Mouse (Mus musculus): ENCODE results near the gene Urgcp. TPM values are rescaled to one million over a fixed set of nuclear protein-coding genes. Genes with fewer than 3 reads are reported as not detected.
"Not testable (repeated sequence)": the region's sequence is repeated elsewhere in the genome, so short reads cannot be mapped to it uniquely, and the experiment has no call there.

Gene Urgcp
- polyA plus RNA-seq (2015; fragmentation: Nextera tagmentation; extraction: Ambion mirVana), result 25.9 and 27.8 TPM in 2 replicates

GRCm38 (mm10) chr11:5761820-5762632 lies at the start of gene Urgcp:
Gene Urgcp, minus strand, starts transcription at chr11:5762376.
- ATAC-seq (ENCODE audit: low FRiP score, low TSS enrichment), result peak; percentile 99
- H3K4me3 ChIP-seq (ENCODE audit: low read length), result peak within 1 kb of the TSS; percentile 55

GRCm38 (mm10) chr11:5809487-5809886 lies 47.3 kb upstream of the Urgcp start:
- H3K27ac ChIP-seq (ENCODE audit: low read length); ATAC-seq (ENCODE audit: low FRiP score, low TSS enrichment); H3K9me3 ChIP-seq (ENCODE audit: low read length); H3K27me3 ChIP-seq (ENCODE audit: insufficient read depth, low read length); H3K4me2 ChIP-seq (replicated peaks; ENCODE audit: low read depth, low read length); H3K4me3 ChIP-seq (ENCODE audit: low read length); H3K9ac ChIP-seq (replicated peaks; ENCODE audit: low read length); H3K36me3 ChIP-seq (ENCODE audit: insufficient read depth, low read length); H3K4me1 ChIP-seq (ENCODE audit: insufficient read depth, low read length): not testable (repeated sequence)
- 82% methylated on average over 4 of the region's 4 CpGs for WGBS

More at GRCm38 (mm10) chr11:5761820-5762632, at the start of gene Urgcp:
- Histone ChIP-seq H3K27ac (ENCODE audit: low read length) (peak within 1 kb of the TSS; percentile 97), H3K9ac (replicated peaks; ENCODE audit: low read length) (peak within 1 kb of the TSS; percentile 73), H3K4me2 (replicated peaks; ENCODE audit: low read depth, low read length) (peak within 1 kb of the TSS; percentile 72), H3K36me3 (ENCODE audit: insufficient read depth, low read length) (peaks cover 3% of the 10 kb centered on the region; the same call in 1 of the 2 replicates), H3K9me3 (ENCODE audit: low read length) (no peaks in the 10 kb centered on the region), H3K4me1 (ENCODE audit: insufficient read depth, low read length) (peaks cover 11% of the 10 kb centered on the region), H3K27me3 (ENCODE audit: insufficient read depth, low read length) (no peaks in the 10 kb centered on the region)
- WGBS, result under 1% methylated on average over 68 of the region's 68 CpGs

- H3K27me3 ChIP-seq (ENCODE audit: insufficient read depth, low read length), result no peaks in the 10 kb centered on the region
- H3K9me3 ChIP-seq (ENCODE audit: low read length), result no peaks in the 10 kb centered on the region
- H3K9ac ChIP-seq (replicated peaks; ENCODE audit: low read length), result no peak overlapping the region
- no peak overlapping the region for H3K4me2 ChIP-seq (replicated peaks; ENCODE audit: low read depth, low read length)
- no peak for ATAC-seq (ENCODE audit: low FRiP score, low TSS enrichment)
- H3K27ac ChIP-seq (ENCODE audit: low read length), result no peak overlapping the region
- peaks cover 6% of the 10 kb centered on the region for H3K4me1 ChIP-seq (ENCODE audit: insufficient read depth, low read length)
- H3K36me3 ChIP-seq (ENCODE audit: insufficient read depth, low read length), result no peaks in the 10 kb centered on the region
- 86% methylated on average over 9 of the region's 9 CpGs for WGBS
- H3K4me3 ChIP-seq (ENCODE audit: low read length), result no peak overlapping the region
Measured at GRCm38 (mm10) chr11:5807956-5808355, 45.8 kb upstream of the Urgcp start.

GRCm38 (mm10) chr11:5805711-5806110 lies 43.5 kb upstream of the Urgcp start:
- H3K9ac ChIP-seq (replicated peaks; ENCODE audit: low read length), result no peak overlapping the region
- no peaks in the 10 kb centered on the region for H3K9me3 ChIP-seq (ENCODE audit: low read length)
- H3K4me1 ChIP-seq (ENCODE audit: insufficient read depth, low read length), result peaks cover 16% of the 10 kb centered on the region
- no peak overlapping the region for H3K4me3 ChIP-seq (ENCODE audit: low read length)
- no peak for ATAC-seq (ENCODE audit: low FRiP score, low TSS enrichment)
- H3K27ac ChIP-seq (ENCODE audit: low read length), result no peak overlapping the region
- peaks cover 7% of the 10 kb centered on the region for H3K36me3 ChIP-seq (ENCODE audit: insufficient read depth, low read length)
- H3K4me2 ChIP-seq (replicated peaks; ENCODE audit: low read depth, low read length), result no peak overlapping the region
- WGBS, result 90% methylated on average over 3 of the region's 3 CpGs
- H3K27me3 ChIP-seq (ENCODE audit: insufficient read depth, low read length), result no peaks in the 10 kb centered on the region

GRCm38 (mm10) chr11:5804174-5804573 lies 42.0 kb upstream of the Urgcp start:
- Histone ChIP-seq H3K27ac (ENCODE audit: low read length) (no peak overlapping the region), H3K4me2 (replicated peaks; ENCODE audit: low read depth, low read length) (no peak overlapping the region), H3K9ac (replicated peaks; ENCODE audit: low read length) (no peak overlapping the region), H3K4me3 (ENCODE audit: low read length) (no peak overlapping the region), H3K4me1 (ENCODE audit: insufficient read depth, low read length) (peaks cover 19% of the 10 kb centered on the region), H3K27me3 (ENCODE audit: insufficient read depth, low read length) (no peaks in the 10 kb centered on the region), H3K9me3 (ENCODE audit: low read length) (no peaks in the 10 kb centered on the region), H3K36me3 (ENCODE audit: insufficient read depth, low read length) (peaks cover 18% of the 10 kb centered on the region)
- WGBS, result 75% methylated on average over 5 of the region's 5 CpGs
- no peak for ATAC-seq (ENCODE audit: low FRiP score, low TSS enrichment)

- no peak for ATAC-seq (ENCODE audit: low FRiP score, low TSS enrichment)
- Histone ChIP-seq H3K9ac (replicated peaks; ENCODE audit: low read length) (no peak within 1 kb of the TSS), H3K4me1 (ENCODE audit: insufficient read depth, low read length) (peaks cover 19% of the 10 kb centered on the region), H3K4me3 (ENCODE audit: low read length) (no peak within 1 kb of the TSS), H3K4me2 (replicated peaks; ENCODE audit: low read depth, low read length) (no peak within 1 kb of the TSS), H3K9me3 (ENCODE audit: low read length) (no peaks in the 10 kb centered on the region), H3K36me3 (ENCODE audit: insufficient read depth, low read length) (peaks cover 24% of the 10 kb centered on the region), H3K27me3 (ENCODE audit: insufficient read depth, low read length) (no peaks in the 10 kb centered on the region), H3K27ac (ENCODE audit: low read length) (peak within 1 kb of the TSS; percentile 25; the same call in 1 of the 2 replicates)
- 50% methylated on average over 8 of the region's 8 CpGs for WGBS
Measured at GRCm38 (mm10) chr11:5803551-5803981, 41.4 kb upstream of the Urgcp start, which contains the start of gene Pgam2. Gene Pgam2, minus strand, starts transcription at chr11:5803733.

- Histone ChIP-seq H3K4me2 (replicated peaks; ENCODE audit: low read depth, low read length) (no peak overlapping the region), H3K9me3 (ENCODE audit: low read length) (no peaks in the 10 kb centered on the region), H3K9ac (replicated peaks; ENCODE audit: low read length) (no peak overlapping the region), H3K27me3 (ENCODE audit: insufficient read depth, low read length) (no peaks in the 10 kb centered on the region), H3K27ac (ENCODE audit: low read length) (peak overlapping the region; percentile 25; the same call in 1 of the 2 replicates), H3K4me1 (ENCODE audit: insufficient read depth, low read length) (peaks cover 19% of the 10 kb centered on the region), H3K4me3 (ENCODE audit: low read length) (no peak overlapping the region), H3K36me3 (ENCODE audit: insufficient read depth, low read length) (peaks cover 29% of the 10 kb centered on the region)
- 64% methylated on average over 8 of the region's 8 CpGs for WGBS
- ATAC-seq (ENCODE audit: low FRiP score, low TSS enrichment), result no peak
Measured at GRCm38 (mm10) chr11:5802457-5803217, 40.5 kb upstream of the Urgcp start.

GRCm38 (mm10) chr11:5802005-5802404 lies 39.8 kb upstream of the Urgcp start:
- H3K9ac ChIP-seq (replicated peaks; ENCODE audit: low read length), result no peak overlapping the region
- H3K4me2 ChIP-seq (replicated peaks; ENCODE audit: low read depth, low read length), result no peak overlapping the region
- no peaks in the 10 kb centered on the region for H3K27me3 ChIP-seq (ENCODE audit: insufficient read depth, low read length)
- WGBS, result 57% methylated on average over 12 of the region's 12 CpGs
- no peak overlapping the region for H3K4me3 ChIP-seq (ENCODE audit: low read length)
- no peak overlapping the region for H3K27ac ChIP-seq (ENCODE audit: low read length)
- 0 out of 2 replicates have a peak, but pooled peaks have one; percentile 16 for ATAC-seq (ENCODE audit: low FRiP score, low TSS enrichment)
- no peaks in the 10 kb centered on the region for H3K9me3 ChIP-seq (ENCODE audit: low read length)
- H3K36me3 ChIP-seq (ENCODE audit: insufficient read depth, low read length), result peaks cover 34% of the 10 kb centered on the region
- peaks cover 19% of the 10 kb centered on the region for H3K4me1 ChIP-seq (ENCODE audit: insufficient read depth, low read length)

- peaks cover 39% of the 10 kb centered on the region for H3K36me3 ChIP-seq (ENCODE audit: insufficient read depth, low read length)
- WGBS, result 94% methylated on average over 16 of the region's 16 CpGs
- H3K4me1 ChIP-seq (ENCODE audit: insufficient read depth, low read length), result peaks cover 19% of the 10 kb centered on the region
- no peak overlapping the region for H3K9ac ChIP-seq (replicated peaks; ENCODE audit: low read length)
- H3K4me2 ChIP-seq (replicated peaks; ENCODE audit: low read depth, low read length), result no peak overlapping the region
- ATAC-seq (ENCODE audit: low FRiP score, low TSS enrichment), result no peak
- no peak overlapping the region for H3K27ac ChIP-seq (ENCODE audit: low read length)
- H3K4me3 ChIP-seq (ENCODE audit: low read length), result no peak overlapping the region
- no peaks in the 10 kb centered on the region for H3K27me3 ChIP-seq (ENCODE audit: insufficient read depth, low read length)
- H3K9me3 ChIP-seq (ENCODE audit: low read length), result no peaks in the 10 kb centered on the region
Measured at GRCm38 (mm10) chr11:5801511-5801910, 39.3 kb upstream of the Urgcp start.

All from kidney, embryonic 16.5 days (tissue).